Mouse (Mus musculus) liver, embryonic 14.5 days (tissue): ENCODE measurements around the gene Pacsin2. TPM values are rescaled to one million over a fixed set of nuclear protein-coding genes. Genes with fewer than 3 reads are reported as not detected.

Experiments used
- ATAC-seq: fragments of 200-750 bp; cut with Nextera tagmentation; 2 replicates; pipeline ENCODE4 v1.8.0; 2017; ENCODE audit warnings: moderate number of reproducible peaks, mild to moderate bottlenecking, moderate library complexity; ENCODE audit not compliant: insufficient read depth
- DNase-seq, 3 experiments: peaks; one replicate each; pipeline ENCODE4 v3.0.0-alpha.2; 2012 to 2013; ENCODE audit warnings: low read depth in 3 of 3, low spot score in 3 of 3
- H3K27ac ChIP-seq: fragments of 300-500 bp; sonication (generic); 2 replicates; pipeline ENCODE4 v1.5.1; 2014; ENCODE audit warnings: moderate library complexity, mild to moderate bottlenecking, control low read depth, inconsistent platforms
- H3K27me3 ChIP-seq: fragments of 300-500 bp; sonication (generic); 2 replicates; pipeline ENCODE4 v1.6.1; 2014; ENCODE audit warnings: mild to moderate bottlenecking, low read length, moderate library complexity; ENCODE audit not compliant: control insufficient read depth, insufficient read depth
- H3K36me3 ChIP-seq: fragments of 300-500 bp; sonication (generic); replicated peaks from 2 replicates; pipeline ENCODE4 v1.6.1; 2014; ENCODE audit warnings: low read depth; ENCODE audit not compliant: control insufficient read depth, insufficient read depth
- H3K4me1 ChIP-seq, 2 experiments: fragments of 200-500 bp in 1 of 2; fragments of 300-500 bp in 1 of 2; sonication (generic) in 1 of 2; replicated peaks; 2 replicates each; pipeline ENCODE4 v1.6.1; 2012 to 2014; ENCODE audit warnings: antibody characterized with exemption in 1 of 2, inconsistent platforms in 1 of 2, low read length in 1 of 2; ENCODE audit not compliant: control insufficient read depth in 2 of 2, insufficient read depth in 2 of 2
- H3K4me2 ChIP-seq: fragments of 300-500 bp; sonication (generic); 2 replicates; pipeline ENCODE4 v1.6.1; 2014; ENCODE audit warnings: low read depth, mild to moderate bottlenecking, control low read depth, moderate library complexity
- H3K4me3 ChIP-seq, 2 experiments: fragments of 200-500 bp in 1 of 2; fragments of 300-500 bp in 1 of 2; sonication (generic) in 1 of 2; 2 replicates each; pipeline ENCODE4 v1.5.1; 2012 to 2014; ENCODE audit warnings: low read depth in 2 of 2, low read length in 2 of 2, mild to moderate bottlenecking in 2 of 2, control low read depth in 1 of 2, inconsistent platforms in 1 of 2, moderate library complexity in 1 of 2; ENCODE audit not compliant: insufficient read depth in 1 of 2
- H3K9ac ChIP-seq: fragments of 300-500 bp; sonication (generic); replicated peaks from 2 replicates; pipeline ENCODE4 v1.6.1; 2014; ENCODE audit warnings: mild to moderate bottlenecking, control low read depth, moderate library complexity
- H3K9me3 ChIP-seq: fragments of 300-500 bp; sonication (generic); 2 replicates; pipeline ENCODE4 v1.6.1; 2016; ENCODE audit warnings: low read length, mixed read lengths; ENCODE audit not compliant: control insufficient read depth
- CTCF ChIP-seq: IDR thresholded peaks from 2 replicates; pipeline ENCODE4 v1.5.1; 2016; ENCODE audit warnings: antibody characterized with exemption, low read depth, control low read depth
- EP300 ChIP-seq: IDR thresholded peaks from 2 replicates; pipeline ENCODE4 v1.6.1; 2016; ENCODE audit warnings: antibody characterized with exemption, low read depth
- WGBS: fragments of 180-500 bp; shearing (Covaris S2); extraction: QIAGEN DNeasy Blood & Tissue Kit; methylation state at CpG from one replicate; pipeline ENCODE4 v1.1.7; 2014; ENCODE audit not compliant: insufficient replicate concordance; 5-methylcytosine and 5-hydroxymethylcytosine counted together
- polyA plus RNA-seq, 2 experiments: library from polyadenylated mRNA; depleted of rRNA in 1 of 2; stranded (reverse) in 1 of 2; unstranded in 1 of 2; fragments of >200 nt; fragmentation: Nextera tagmentation in 1 of 2; extraction: Ambion mirVana in 1 of 2; gene quantifications; 2 replicates each; pipeline versions ENCODE4 v1.2.1 to v1.2.3; 2012 to 2014

Pacsin2 gene
- polyA plus RNA-seq, 2 experiments: 32.8 to 39.7 TPM

GRCm38 (mm10) chr15:83383136-83383535, 81.3 kb downstream of the Pacsin2 start:
- WGBS: 91% methylated on average over 5 of the region's 5 CpGs

GRCm38 (mm10) chr15:83382467-83382866, 81.9 kb downstream of the Pacsin2 start:
- Histone ChIP-seq H3K4me3 (no peak overlapping the region), H3K4me2 (no peak overlapping the region), H3K9ac (no peak overlapping the region), H3K36me3 (peaks cover 91% of the 10 kb centered on the region), H3K27ac (no peak overlapping the region), H3K9me3 (no peaks in the 10 kb centered on the region), H3K27me3 (no peaks in the 10 kb centered on the region), H3K4me1 (peaks cover 7 to 11% of the 10 kb centered on the region in 2 experiments)
- TF ChIP-seq CTCF (no peak), EP300 (no peak)
- ATAC-seq: no peak
- DNase-seq: no peak
- WGBS: 87% methylated on average over 4 of the region's 4 CpGs

More at GRCm38 (mm10) chr15:83383136-83383535, 81.3 kb downstream of the Pacsin2 start:
- no peak overlapping the region for H3K9ac ChIP-seq
- peaks cover under 1 to 4% of the 10 kb centered on the region in 2 experiments for H3K4me1 ChIP-seq
- H3K4me3 ChIP-seq: no peak overlapping the region
- DNase-seq (no peak), ATAC-seq (no peak)
- H3K27me3 ChIP-seq: no peaks in the 10 kb centered on the region
- no peaks in the 10 kb centered on the region for H3K9me3 ChIP-seq
- H3K36me3 ChIP-seq: peaks cover 91% of the 10 kb centered on the region
- H3K4me2 ChIP-seq: no peak overlapping the region
- TF ChIP-seq CTCF (no peak), EP300 (no peak)
- no peak overlapping the region for H3K27ac ChIP-seq

- ATAC-seq (peak; percentile 68), DNase-seq (peak; percentile 65 to 73 (median 71))
- TF ChIP-seq CTCF (no peak), EP300 (peak; percentile 89)
- Histone ChIP-seq H3K36me3 (peaks cover 44% of the 10 kb centered on the region), H3K9me3 (no peaks in the 10 kb centered on the region), H3K4me3 (no peak overlapping the region), H3K27ac (peak overlapping the region; percentile 77), H3K9ac (no peak overlapping the region), H3K27me3 (no peaks in the 10 kb centered on the region), H3K4me2 (peak overlapping the region; percentile 4), H3K4me1 (peaks cover 27 to 45% of the 10 kb centered on the region in 2 experiments)
- WGBS: 16% methylated on average over 4 of the region's 4 CpGs
Measured at GRCm38 (mm10) chr15:83377153-83377552, 87.3 kb downstream of the Pacsin2 start.

DNA sequence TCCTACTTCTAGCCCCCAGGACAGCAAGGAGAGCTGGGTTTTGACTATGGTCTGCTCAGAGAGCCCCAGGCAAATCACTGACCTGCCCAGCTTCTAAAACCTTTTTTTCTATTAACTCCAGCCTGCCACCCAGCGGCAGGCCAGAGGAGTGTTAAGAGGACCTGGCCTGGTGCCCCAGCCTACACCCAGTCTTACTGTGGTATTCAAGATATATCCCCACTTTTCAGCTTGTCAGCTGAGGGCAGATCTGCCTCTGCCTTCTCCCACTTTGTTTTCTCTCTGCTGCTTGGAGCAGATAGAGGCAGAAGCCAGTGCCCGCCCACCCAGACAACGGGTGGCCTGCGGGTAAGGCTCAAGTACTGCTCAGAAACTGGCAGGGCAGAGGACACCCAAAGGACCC, 89.3 kb downstream of the Pacsin2 start:
- ATAC-seq (peak; percentile 92), DNase-seq (peak; percentile 76 to 80 (median 79))
- Histone ChIP-seq H3K4me3 (peak overlapping the region in 1 of 2 experiments; percentile 31; a peak in 2 of 4 replicates), H3K27ac (peak overlapping the region; percentile 86), H3K9ac (peak overlapping the region; percentile 38), H3K4me1 (peaks cover 27 to 45% of the 10 kb centered on the region in 2 experiments), H3K36me3 (peaks cover 27% of the 10 kb centered on the region), H3K27me3 (no peaks in the 10 kb centered on the region), H3K9me3 (no peaks in the 10 kb centered on the region), H3K4me2 (peak overlapping the region; percentile 49)
- TF ChIP-seq EP300 (peak; percentile 90), CTCF (peak; percentile 89)
- 13% methylated on average over 4 of the region's 4 CpGs for WGBS

- TF ChIP-seq EP300: no peak
- TF ChIP-seq CTCF: no peak
- H3K36me3 ChIP-seq: peaks cover 18% of the 10 kb centered on the region
- H3K27me3 ChIP-seq: no peaks in the 10 kb centered on the region
- H3K9me3 ChIP-seq: no peaks in the 10 kb centered on the region
- peaks cover 27 to 45% of the 10 kb centered on the region in 2 experiments for H3K4me1 ChIP-seq
- no peak overlapping the region for H3K4me2 ChIP-seq
- DNase-seq (no peak), ATAC-seq (no peak)
- H3K9ac ChIP-seq: no peak overlapping the region
- H3K4me3 ChIP-seq: no peak overlapping the region
- H3K27ac ChIP-seq: no peak overlapping the region
Measured at GRCm38 (mm10) chr15:83374076-83374475, 90.3 kb downstream of the Pacsin2 start.
